Mouse (Mus musculus) thymus, adult 2 months (tissue): Measurements from ENCODE around the gene Tmem45a2.

Source experiments
- CTCF ChIP-seq: fragments of 200-500 bp; IDR thresholded peaks from 2 replicates; pipeline ENCODE4 v1.5.1; 2012; ENCODE audit warnings: mild to moderate bottlenecking, control low read depth, low read length, moderate library complexity, borderline replicate concordance; ENCODE audit not compliant: control insufficient read depth, poor library complexity, insufficient read depth; ENCODE audit errors: extremely low read depth
- POLR2A ChIP-seq: fragments of 200-500 bp; IDR thresholded peaks from 2 replicates; pipeline ENCODE4 v1.6.1; 2012; ENCODE audit warnings: mild to moderate bottlenecking, low read length, control low read depth, moderate library complexity; ENCODE audit not compliant: control insufficient read depth, poor library complexity, insufficient read depth; ENCODE audit errors: extremely low read depth

GRCm38 (mm10) chr16:57056995-57057394 lies 14.2 kb downstream of the Tmem45a2 start:
- TF ChIP-seq POLR2A (no peak), CTCF (no peak)
